Mouse (Mus musculus) liver, embryonic 18 days (tissue): ENCODE results near the gene Pih1d2. TPM values are rescaled to one million over a fixed set of nuclear protein-coding genes. Genes with fewer than 3 reads are reported as not detected.

Experiments
- polyA plus RNA-seq: library from polyadenylated mRNA; depleted of rRNA; stranded (reverse); fragments of >200 nt; gene quantifications from 2 replicates; pipeline ENCODE4 v1.2.3, GENCODE M21; 2012; rRNA removed

The Pih1d2 gene
- polyA plus RNA-seq: 0.37 and 0.52 TPM in 2 replicates

DNA sequence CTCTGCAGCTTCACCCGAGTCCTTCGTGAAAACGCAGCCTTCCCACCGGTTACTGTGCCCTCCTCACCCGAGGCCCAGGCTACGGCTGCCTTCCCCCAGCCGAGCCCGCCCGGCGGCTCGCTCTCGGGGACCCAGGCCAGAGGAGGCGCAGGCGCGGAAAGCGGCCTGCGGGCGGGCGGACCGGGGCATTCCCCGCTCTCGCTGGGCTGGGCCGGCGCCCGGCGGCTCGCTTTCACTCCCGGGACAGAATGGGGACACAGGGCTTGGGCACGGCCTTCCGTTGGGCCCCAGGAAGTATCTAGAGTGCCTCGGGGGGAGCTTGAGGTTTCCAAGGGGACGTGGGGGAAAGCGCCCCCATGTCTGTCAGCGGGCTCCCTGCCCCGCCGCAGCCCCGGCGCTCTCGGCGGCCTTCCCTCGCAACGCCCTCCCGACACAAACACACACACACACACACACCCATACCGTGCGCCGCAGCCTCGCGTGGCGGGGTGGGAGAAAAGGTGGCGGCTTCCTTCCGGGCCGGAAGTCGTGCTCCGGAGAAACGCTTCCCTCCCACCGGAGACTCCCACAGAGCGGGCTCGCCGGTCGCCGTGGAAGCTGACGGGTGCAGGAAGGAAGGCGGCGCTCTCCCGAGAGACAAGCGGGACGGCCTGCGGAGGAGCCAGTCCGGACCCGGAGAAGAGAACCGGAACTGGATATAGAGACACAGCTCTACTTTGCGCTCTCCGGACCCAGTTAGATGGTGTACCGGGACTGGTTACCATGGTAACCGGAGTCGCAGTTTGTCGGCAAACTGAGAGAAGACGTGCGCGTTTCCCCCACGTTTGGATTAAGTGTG, at the start of gene Pih1d2, which contains the start of gene Nkapd1:
Gene Pih1d2 (plus strand): TSS at position 556 of the 838 bp plus-strand sequence.
Gene Nkapd1 (minus strand): TSS at position 699 of the 838 bp plus-strand sequence.

DNA sequence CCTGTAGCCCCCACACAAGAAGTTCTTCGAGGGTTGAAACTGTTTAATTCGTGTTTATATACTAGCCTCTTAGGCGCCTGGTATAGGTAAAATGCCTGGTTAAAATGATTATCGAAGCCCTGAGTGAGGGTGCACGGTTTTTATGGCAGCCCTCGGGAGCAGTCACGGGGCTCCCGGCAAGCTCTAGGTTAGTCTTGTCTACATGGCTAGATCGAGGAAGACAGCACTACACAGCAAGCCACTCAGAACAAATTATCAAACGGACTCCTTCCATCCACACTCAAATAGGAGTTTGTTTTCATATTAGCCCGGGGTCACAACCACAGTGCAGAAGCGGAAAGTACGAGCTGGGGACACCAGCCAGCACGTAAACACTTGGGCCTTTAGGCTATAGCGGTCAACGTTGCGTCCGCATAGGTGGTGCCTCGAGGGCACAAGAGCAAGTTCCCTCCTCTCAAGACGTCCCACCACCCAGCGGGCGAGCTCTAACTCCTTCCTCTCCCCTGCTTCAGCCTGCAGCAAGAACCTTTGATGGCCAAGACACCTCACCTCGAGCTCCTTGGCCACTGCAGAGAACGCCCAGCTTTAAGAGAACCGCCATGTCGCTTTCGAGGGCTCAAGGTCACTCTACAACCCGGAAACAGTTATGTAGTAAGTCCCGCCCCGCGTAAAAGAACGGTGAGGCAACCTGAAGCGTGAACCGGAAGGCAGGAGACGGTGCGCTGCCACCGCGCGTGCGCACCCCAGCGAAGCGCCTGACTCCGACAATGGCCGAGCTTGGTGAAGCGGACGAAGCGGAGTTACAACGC, 13.7 kb upstream of the Pih1d2 start, which contains the start of the genes Sdhd and Timm8b:
Gene Sdhd (minus strand): TSS at position 624 of the 809 bp plus-strand sequence.
Gene Timm8b (plus strand): TSS at position 722 of the 809 bp plus-strand sequence.

DNA sequence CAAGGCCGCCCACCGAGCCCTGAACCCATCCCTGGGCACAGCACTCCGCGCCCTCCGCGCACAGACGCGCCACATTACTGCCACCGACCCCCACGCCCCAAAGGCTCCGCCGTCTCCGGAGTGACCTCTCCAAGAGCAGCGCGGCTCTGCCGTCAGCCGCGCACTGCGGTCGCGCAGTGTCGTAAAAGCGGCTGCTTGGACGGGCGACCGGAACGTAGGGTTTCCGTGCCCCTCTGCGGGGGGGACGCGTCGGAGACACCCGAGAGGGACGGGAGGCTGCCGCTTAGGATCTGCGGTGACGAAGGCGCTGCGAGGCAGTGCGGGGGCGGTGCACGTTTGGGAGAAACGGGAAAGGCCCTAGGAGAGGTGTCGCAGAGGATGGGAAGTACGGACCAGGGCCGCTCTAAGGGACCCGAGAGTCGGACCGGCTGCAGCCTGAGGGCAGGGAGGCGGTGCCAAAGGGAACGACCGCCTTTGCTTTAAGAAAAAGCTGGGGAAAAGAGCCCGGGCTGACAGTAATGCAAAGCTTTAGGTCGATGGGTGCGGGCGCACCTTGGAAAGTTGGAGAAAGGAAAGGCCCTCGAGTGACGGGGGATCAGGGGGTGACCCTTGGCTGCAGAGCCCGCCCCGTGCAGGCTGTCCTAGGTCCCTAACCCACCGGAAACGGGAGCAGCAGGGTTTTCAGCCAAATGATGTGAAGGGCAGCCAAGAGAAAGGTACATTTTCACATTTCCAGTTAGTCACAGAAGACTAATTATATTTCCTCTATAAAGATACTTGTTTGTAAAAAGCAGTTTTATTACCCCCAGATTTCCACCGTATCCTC, 42.5 kb downstream of the Pih1d2 start, which contains the start of gene Dlat:
Gene Dlat (minus strand): TSS at position 389 of the 826 bp plus-strand sequence.

Other genes with a start within 250 kb of the Pih1d2 start
- 0.92 and 1.3 TPM in 2 replicates for gene Plet1, start 122.8 kb upstream of the Pih1d2 start, polyA plus RNA-seq
- 29.6 and 30.3 TPM in 2 replicates for gene Pts, start 88.6 kb upstream of the Pih1d2 start, polyA plus RNA-seq
- 10.0 and 12.3 TPM in 2 replicates for gene Il18, start 62.5 kb upstream of the Pih1d2 start, polyA plus RNA-seq
- 1.4 and 2.0 TPM in 2 replicates for gene Bco2, start 62.1 kb upstream of the Pih1d2 start, polyA plus RNA-seq
- not detected in 2 replicates for gene Tex12, start 56.0 kb upstream of the Pih1d2 start, polyA plus RNA-seq
- gene Sdhd, start 13.5 kb upstream of the Pih1d2 start, polyA plus RNA-seq: 266 and 282 TPM in 2 replicates
- 159 and 160 TPM in 2 replicates for gene Timm8b, start 13.4 kb upstream of the Pih1d2 start, polyA plus RNA-seq
- gene Nkapd1, start 143 bp downstream of the Pih1d2 start, polyA plus RNA-seq: 4.4 and 4.5 TPM in 2 replicates
- 15.9 and 18.7 TPM in 2 replicates for gene Dlat, start 42.5 kb downstream of the Pih1d2 start, polyA plus RNA-seq
- 3.8 and 4.7 TPM in 2 replicates for gene Dixdc1, start 122.2 kb downstream of the Pih1d2 start, polyA plus RNA-seq
- 7.6 and 9.8 TPM in 2 replicates for gene 2310030G06Rik, start 129.2 kb downstream of the Pih1d2 start, polyA plus RNA-seq
- gene Cryab, start 134.0 kb downstream of the Pih1d2 start, polyA plus RNA-seq: 3.7 and 5.2 TPM in 2 replicates
- gene Hspb2, start 135.0 kb downstream of the Pih1d2 start, polyA plus RNA-seq: 1.3 and 1.4 TPM in 2 replicates
- gene Fdxacb1, start 150.9 kb downstream of the Pih1d2 start, polyA plus RNA-seq: 3.5 and 3.6 TPM in 2 replicates
- 8.5 TPM in 2 replicates for gene Alg9, start 157.7 kb downstream of the Pih1d2 start, polyA plus RNA-seq
- 22.5 and 25.7 TPM in 2 replicates for gene 1110032A03Rik, start 158.2 kb downstream of the Pih1d2 start, polyA plus RNA-seq
- 14.1 and 14.4 TPM in 2 replicates for gene Ppp2r1b, start 228.0 kb downstream of the Pih1d2 start, polyA plus RNA-seq